Mouse (Mus musculus): ENCODE results near the gene Cntnap1.

Gene Cntnap1

GRCm38 (mm10) chr11:101182771-101183517, 12.6 kb downstream of the Cntnap1 start:
- no peak for DNase-seq (ENCODE audit: low read depth, low spot score)

GRCm38 (mm10) chr11:101184984-101185383, 14.7 kb downstream of the Cntnap1 start:
- DNase-seq (ENCODE audit: low read depth, low spot score): no peak

- no peak for DNase-seq (ENCODE audit: low read depth, low spot score)
Measured at GRCm38 (mm10) chr11:101185441-101185840, 15.1 kb downstream of the Cntnap1 start.

- no peak for DNase-seq (ENCODE audit: low read depth, low spot score)
Measured at GRCm38 (mm10) chr11:101186526-101187247, 16.4 kb downstream of the Cntnap1 start.

- no peak for DNase-seq (ENCODE audit: low read depth, low spot score)
Measured at GRCm38 (mm10) chr11:101187541-101187940, 17.2 kb downstream of the Cntnap1 start.

GRCm38 (mm10) chr11:101188166-101188805, 18.0 kb downstream of the Cntnap1 start:
- no peak for DNase-seq (ENCODE audit: low read depth, low spot score)

- no peak for DNase-seq (ENCODE audit: low read depth, low spot score)
Measured at GRCm38 (mm10) chr11:101189495-101190180, 19.3 kb downstream of the Cntnap1 start.

GRCm38 (mm10) chr11:101190181-101190912, 20.0 kb downstream of the Cntnap1 start:
- DNase-seq (ENCODE audit: low read depth, low spot score): no peak

- DNase-seq (ENCODE audit: low read depth, low spot score): no peak
Measured at GRCm38 (mm10) chr11:101190913-101191907, 20.9 kb downstream of the Cntnap1 start.

- no peak for DNase-seq (ENCODE audit: low read depth, low spot score)
Measured at GRCm38 (mm10) chr11:101191919-101192470, 21.7 kb downstream of the Cntnap1 start.

- no peak for DNase-seq (ENCODE audit: low read depth, low spot score)
Measured at GRCm38 (mm10) chr11:101192646-101193045, 22.3 kb downstream of the Cntnap1 start.

GRCm38 (mm10) chr11:101193076-101193475, 22.8 kb downstream of the Cntnap1 start:
- no peak for DNase-seq (ENCODE audit: low read depth, low spot score)

- DNase-seq (ENCODE audit: low read depth, low spot score): no peak
Measured at GRCm38 (mm10) chr11:101194137-101194536, 23.8 kb downstream of the Cntnap1 start.

- DNase-seq (ENCODE audit: low read depth, low spot score): no peak
Measured at GRCm38 (mm10) chr11:101194643-101195042, 24.3 kb downstream of the Cntnap1 start.

GRCm38 (mm10) chr11:101195101-101195500, 24.8 kb downstream of the Cntnap1 start:
- DNase-seq (ENCODE audit: low read depth, low spot score): no peak

GRCm38 (mm10) chr11:101195571-101195970, 25.2 kb downstream of the Cntnap1 start:
- DNase-seq (ENCODE audit: low read depth, low spot score): no peak

GRCm38 (mm10) chr11:101196175-101196574, 25.9 kb downstream of the Cntnap1 start:
- DNase-seq (ENCODE audit: low read depth, low spot score): no peak

- no peak for DNase-seq (ENCODE audit: low read depth, low spot score)
Measured at GRCm38 (mm10) chr11:101199555-101199954, 29.2 kb downstream of the Cntnap1 start.

GRCm38 (mm10) chr11:101200986-101201385, 30.7 kb downstream of the Cntnap1 start:
- DNase-seq (ENCODE audit: low read depth, low spot score): no peak

- DNase-seq (ENCODE audit: low read depth, low spot score): no peak
Measured at GRCm38 (mm10) chr11:101211970-101212369, 41.6 kb downstream of the Cntnap1 start.

Data from WW6 (cell line).